Mouse (Mus musculus) CD4-positive helper T cell, adult 2 months (primary cell): Measurements from ENCODE around the gene C1qtnf9.
A peak's percentile ranks its signal among the peaks of the same experiment; 100 is the strongest.

Source experiments
- DNase-seq: peaks from one replicate; pipeline ENCODE4 v3.0.0-alpha.2; 2012; ENCODE audit warnings: low read depth, missing footprints, low spot score

C1qtnf9 gene

GRCm38 (mm10) chr14:60767884-60768283 is at the start of gene C1qtnf9:
Gene C1qtnf9, plus strand, starts transcription at chr14:60768134.
- DNase-seq: no peak

GRCm38 (mm10) chr14:60721304-60721703 is 46.6 kb upstream of the C1qtnf9 start:
- DNase-seq: no peak

GRCm38 (mm10) chr14:60721938-60722337 is 46.0 kb upstream of the C1qtnf9 start:
- no peak for DNase-seq

- DNase-seq: peak; percentile 62
Measured at GRCm38 (mm10) chr14:60726091-60726490, 41.8 kb upstream of the C1qtnf9 start.

GRCm38 (mm10) chr14:60727130-60727529 is 40.8 kb upstream of the C1qtnf9 start:
- peak; percentile 68 for DNase-seq

- DNase-seq: peak; percentile 74
Measured at GRCm38 (mm10) chr14:60732081-60732480, 35.9 kb upstream of the C1qtnf9 start.

GRCm38 (mm10) chr14:60732787-60733186 is 35.1 kb upstream of the C1qtnf9 start:
- peak; percentile 48 for DNase-seq

GRCm38 (mm10) chr14:60733706-60734105 is 34.2 kb upstream of the C1qtnf9 start:
- DNase-seq: no peak

GRCm38 (mm10) chr14:60735206-60735605 is 32.7 kb upstream of the C1qtnf9 start:
- no peak for DNase-seq

- DNase-seq: peak; percentile 61
Measured at GRCm38 (mm10) chr14:60735848-60736547, 31.9 kb upstream of the C1qtnf9 start.

- peak; percentile 95 for DNase-seq
Measured at GRCm38 (mm10) chr14:60736591-60737192, 31.2 kb upstream of the C1qtnf9 start.

- DNase-seq: peak; percentile 77
Measured at GRCm38 (mm10) chr14:60737202-60737611, 30.7 kb upstream of the C1qtnf9 start.

GRCm38 (mm10) chr14:60738434-60738938 is 29.4 kb upstream of the C1qtnf9 start:
- peak; percentile 85 for DNase-seq

GRCm38 (mm10) chr14:60739155-60739554 is 28.8 kb upstream of the C1qtnf9 start:
- no peak for DNase-seq

GRCm38 (mm10) chr14:60739616-60740015 is 28.3 kb upstream of the C1qtnf9 start:
- peak; percentile 37 for DNase-seq

- DNase-seq: peak; percentile 27
Measured at GRCm38 (mm10) chr14:60740507-60740906, 27.4 kb upstream of the C1qtnf9 start.

GRCm38 (mm10) chr14:60741033-60741432 is 26.9 kb upstream of the C1qtnf9 start:
- DNase-seq: peak; percentile 28

- DNase-seq: no peak
Measured at GRCm38 (mm10) chr14:60741490-60741981, 26.4 kb upstream of the C1qtnf9 start.

- DNase-seq: no peak
Measured at GRCm38 (mm10) chr14:60743681-60744080, 24.3 kb upstream of the C1qtnf9 start.

GRCm38 (mm10) chr14:60745201-60745600 is 22.7 kb upstream of the C1qtnf9 start:
- DNase-seq: no peak

- DNase-seq: no peak
Measured at GRCm38 (mm10) chr14:60746141-60746540, 21.8 kb upstream of the C1qtnf9 start.

GRCm38 (mm10) chr14:60747154-60747870 is 20.6 kb upstream of the C1qtnf9 start:
- DNase-seq: no peak
